Mouse (Mus musculus) olfactory bulb, adult 2 months (tissue): ENCODE data around the gene Aco1. TPM values are rescaled to one million over a fixed set of nuclear protein-coding genes. Genes with fewer than 3 reads are reported as not detected.

ENCODE experiments used
- H3K27ac ChIP-seq: fragments of 200-500 bp; 2 replicates; pipeline ENCODE4 v1.5.1; 2012; ENCODE audit warnings: low read depth, low read length; ENCODE audit not compliant: insufficient read depth
- H3K4me1 ChIP-seq: fragments of 200-500 bp; 2 replicates; pipeline ENCODE4 v1.6.1; 2012; ENCODE audit warnings: low read length; ENCODE audit not compliant: control insufficient read depth, insufficient read depth
- H3K4me3 ChIP-seq: fragments of 200-500 bp; 2 replicates; pipeline ENCODE4 v1.5.1; 2012; ENCODE audit warnings: mild to moderate bottlenecking, low read depth, low read length, moderate library complexity; ENCODE audit not compliant: insufficient read depth
- CTCF ChIP-seq: fragments of 200-500 bp; IDR thresholded peaks from 2 replicates; pipeline ENCODE4 v1.5.1; 2012; ENCODE audit warnings: low read depth, mild to moderate bottlenecking, low read length, moderate library complexity; ENCODE audit not compliant: insufficient read depth
- POLR2A ChIP-seq: fragments of 200-500 bp; IDR thresholded peaks from 2 replicates; pipeline ENCODE4 v1.6.1; 2012; ENCODE audit warnings: mild to moderate bottlenecking, low read depth, low read length, moderate library complexity; ENCODE audit not compliant: insufficient read depth
- WGBS: fragments of 180-500 bp; shearing (Covaris S2); methylation state at CpG from one replicate; pipeline ENCODE4 v1.1.7; 2018; 5-methylcytosine and 5-hydroxymethylcytosine counted together
- polyA plus RNA-seq: library from polyadenylated mRNA; stranded (reverse); fragments of >200 nt; gene quantifications from 2 replicates; pipeline ENCODE4 v1.2.4, GENCODE M21; 2012; ENCODE audit warnings: low replicate concordance; ENCODE audit not compliant: missing spikeins, insufficient read depth, insufficient read length

Gene Aco1
- polyA plus RNA-seq, 1 experiment: not detected

DNA sequence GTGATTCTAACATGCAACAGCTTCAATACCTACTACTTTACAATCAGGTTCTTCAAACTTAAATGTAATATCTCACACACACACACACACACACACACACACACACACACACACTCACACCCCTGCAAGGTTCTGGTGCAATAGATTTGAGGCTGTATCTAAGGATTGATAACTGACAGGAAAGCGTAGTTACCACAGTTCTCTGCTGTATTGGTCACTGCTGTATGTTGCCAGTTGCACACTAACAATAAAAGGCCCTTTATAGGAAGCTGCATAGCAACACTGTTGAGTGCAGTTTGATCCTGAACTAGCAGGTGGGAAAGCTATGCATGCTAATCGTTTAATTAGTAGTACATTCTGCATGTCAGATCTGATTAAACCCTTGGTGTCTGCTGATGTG is 52.5 kb downstream of the Aco1 start:
- 90% methylated on average over 2 of the region's 2 CpGs for WGBS
- TF ChIP-seq CTCF: no peak
- no peak for TF ChIP-seq POLR2A
- Histone ChIP-seq H3K4me1 (no peaks in the 10 kb centered on the region), H3K4me3 (no peak overlapping the region), H3K27ac (no peak overlapping the region)

DNA sequence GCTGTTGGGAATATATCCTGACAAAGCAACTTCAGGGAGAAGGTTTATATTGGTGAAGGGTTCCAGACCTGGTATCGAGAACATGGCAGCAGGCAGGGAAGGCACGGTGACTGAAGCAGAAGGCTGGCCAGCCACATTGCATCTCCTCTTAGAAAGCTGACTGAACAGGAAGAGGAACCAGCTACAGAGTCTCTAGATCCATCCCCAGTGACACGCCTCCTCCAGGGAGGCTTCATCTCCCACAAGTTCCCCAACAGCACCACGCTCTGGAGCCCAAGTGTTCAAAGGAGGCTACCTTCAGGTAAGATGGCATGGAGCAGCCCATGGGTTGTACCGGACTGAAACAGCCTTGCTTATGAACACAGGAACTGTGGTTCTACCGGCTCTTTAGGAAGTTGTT is 59.3 kb downstream of the Aco1 start:
- H3K27ac ChIP-seq: no peak overlapping the region
- no peaks in the 10 kb centered on the region for H3K4me1 ChIP-seq
- no peak overlapping the region for H3K4me3 ChIP-seq
- WGBS: 93% methylated on average over 6 of the region's 6 CpGs
- TF ChIP-seq POLR2A: no peak

DNA sequence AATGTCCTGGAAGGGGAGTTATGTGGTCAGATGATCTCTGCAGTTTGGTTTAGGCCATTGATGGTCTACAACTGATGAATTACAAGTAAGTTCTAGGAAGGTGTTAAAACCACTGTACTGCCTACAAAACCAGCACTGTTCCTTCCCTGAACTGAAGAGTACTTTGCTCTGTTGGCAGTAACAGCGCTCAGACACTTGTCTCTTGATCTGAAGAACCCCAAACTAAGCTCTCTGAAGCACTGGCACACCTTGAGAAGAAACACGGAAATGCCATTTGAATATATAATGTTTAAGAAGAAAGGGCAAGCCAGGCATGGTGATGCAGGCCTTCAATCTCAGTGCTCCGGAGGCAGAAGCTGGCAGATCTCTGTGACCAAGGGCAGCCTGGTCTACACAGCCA is 61.5 kb downstream of the Aco1 start:
- TF ChIP-seq CTCF (no peak), POLR2A (no peak)
- Histone ChIP-seq H3K4me3 (no peak overlapping the region), H3K4me1 (no peaks in the 10 kb centered on the region), H3K27ac (no peak overlapping the region)
- 89% methylated on average over 3 of the region's 3 CpGs for WGBS

DNA sequence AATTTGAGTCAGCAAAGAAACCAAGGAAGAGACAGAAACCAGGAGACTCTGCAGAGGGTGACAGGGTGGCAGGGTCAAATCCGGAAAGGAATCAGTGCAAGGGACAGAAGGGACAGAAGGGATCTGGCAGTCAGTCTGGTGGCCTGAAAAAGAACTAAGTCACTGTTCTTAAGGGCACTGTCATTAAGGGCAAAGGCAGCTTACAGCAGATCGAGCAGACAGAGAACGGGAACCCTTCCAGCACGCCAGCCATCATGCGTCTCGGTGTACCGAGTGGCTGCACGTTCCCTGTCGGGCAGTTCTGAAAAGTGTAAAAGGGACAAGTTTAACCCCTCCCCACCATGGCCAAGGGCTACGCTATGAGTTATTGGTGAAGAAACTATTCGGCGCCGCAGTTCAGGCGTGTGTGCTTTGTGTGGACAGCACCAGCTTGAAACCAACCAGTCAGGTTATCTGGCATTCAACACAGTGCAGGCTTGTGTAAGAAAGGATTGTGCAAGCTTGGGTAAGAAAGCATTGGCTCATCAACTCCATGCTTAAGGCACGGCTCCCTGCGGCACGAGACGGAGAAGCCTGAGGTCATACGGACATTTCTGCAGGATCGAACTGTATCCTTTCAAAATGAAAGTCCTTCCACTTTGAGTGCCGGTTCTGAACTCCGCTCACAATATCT is 62.5 kb downstream of the Aco1 start:
- 87% methylated on average over 22 of the region's 22 CpGs for WGBS
- Histone ChIP-seq H3K4me3 (no peak overlapping the region), H3K27ac (no peak overlapping the region), H3K4me1 (no peaks in the 10 kb centered on the region)
- TF ChIP-seq POLR2A: no peak
- no peak for TF ChIP-seq CTCF

- 17% methylated on average over 5 of the region's 5 CpGs for WGBS
- no peak overlapping the region for H3K27ac ChIP-seq
- H3K4me3 ChIP-seq: no peak overlapping the region
- no peaks in the 10 kb centered on the region for H3K4me1 ChIP-seq
- TF ChIP-seq POLR2A (no peak), CTCF (no peak)
Measured at GRCm38 (mm10) chr4:40207701-40208100, 64.8 kb downstream of the Aco1 start.

DNA sequence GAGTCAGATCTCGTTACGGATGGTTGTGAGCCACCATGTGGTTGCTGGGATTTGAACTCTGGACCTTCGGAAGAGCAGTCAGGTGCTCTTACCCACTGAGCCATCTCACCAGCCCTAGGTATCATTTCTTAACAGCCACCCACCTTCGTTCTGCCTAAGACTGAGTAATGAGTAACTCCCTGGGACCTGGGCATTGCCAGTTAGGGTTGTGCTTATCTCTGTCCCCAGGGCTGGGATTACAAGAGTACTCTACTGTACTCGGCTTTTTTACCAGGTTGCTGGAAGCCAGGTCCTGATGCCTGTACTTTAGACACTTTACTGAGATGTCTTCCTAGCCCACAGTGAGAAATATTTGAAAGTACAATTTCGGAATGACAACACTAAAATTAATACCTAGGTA is 69.3 kb downstream of the Aco1 start:
- H3K4me1 ChIP-seq: no peaks in the 10 kb centered on the region
- 91% methylated on average over 6 of the region's 6 CpGs for WGBS
- no peak overlapping the region for H3K27ac ChIP-seq
- H3K4me3 ChIP-seq: no peak overlapping the region
- TF ChIP-seq CTCF (no peak), POLR2A (no peak)

- Histone ChIP-seq H3K4me1 (peaks cover 4% of the 10 kb centered on the region; the same call in 1 of the 2 replicates), H3K4me3 (no peak overlapping the region), H3K27ac (no peak overlapping the region)
- WGBS: 57% methylated on average over 3 of the region's 3 CpGs
- TF ChIP-seq CTCF: no peak
- no peak for TF ChIP-seq POLR2A
Measured at GRCm38 (mm10) chr4:40217910-40218309, 75.0 kb downstream of the Aco1 start.

DNA sequence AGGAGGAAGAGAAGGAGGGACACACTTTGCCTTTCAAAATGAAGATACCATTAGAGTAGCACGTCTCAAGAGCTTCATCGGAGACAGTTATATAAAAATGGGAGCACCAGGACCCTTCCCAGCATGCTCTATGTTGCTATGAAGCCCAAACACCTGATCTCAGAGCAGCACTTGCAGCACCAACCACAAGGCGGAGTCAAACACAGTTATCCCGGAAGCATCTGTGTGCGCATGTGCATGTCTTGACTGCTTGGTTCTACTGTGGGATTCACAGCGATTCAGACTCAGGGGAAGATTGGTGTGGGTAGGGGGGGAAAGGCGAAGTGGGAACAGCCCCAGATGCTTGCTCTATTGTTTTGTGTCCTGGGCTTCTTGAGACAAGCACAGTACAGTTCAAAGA is 75.5 kb downstream of the Aco1 start:
- WGBS: 78% methylated on average over 7 of the region's 7 CpGs
- Histone ChIP-seq H3K4me1 (peaks cover 4% of the 10 kb centered on the region; the same call in 1 of the 2 replicates), H3K27ac (no peak overlapping the region), H3K4me3 (no peak overlapping the region)
- TF ChIP-seq CTCF (no peak), POLR2A (no peak)

- H3K4me3 ChIP-seq: no peak overlapping the region
- H3K27ac ChIP-seq: no peak overlapping the region
- no peak for TF ChIP-seq POLR2A
- TF ChIP-seq CTCF: no peak
- WGBS: 24% methylated on average over 12 of the region's 12 CpGs
- H3K4me1 ChIP-seq: peaks cover 4% of the 10 kb centered on the region; the same call in 1 of the 2 replicates
Measured at GRCm38 (mm10) chr4:40220437-40220836, 77.6 kb downstream of the Aco1 start.

DNA sequence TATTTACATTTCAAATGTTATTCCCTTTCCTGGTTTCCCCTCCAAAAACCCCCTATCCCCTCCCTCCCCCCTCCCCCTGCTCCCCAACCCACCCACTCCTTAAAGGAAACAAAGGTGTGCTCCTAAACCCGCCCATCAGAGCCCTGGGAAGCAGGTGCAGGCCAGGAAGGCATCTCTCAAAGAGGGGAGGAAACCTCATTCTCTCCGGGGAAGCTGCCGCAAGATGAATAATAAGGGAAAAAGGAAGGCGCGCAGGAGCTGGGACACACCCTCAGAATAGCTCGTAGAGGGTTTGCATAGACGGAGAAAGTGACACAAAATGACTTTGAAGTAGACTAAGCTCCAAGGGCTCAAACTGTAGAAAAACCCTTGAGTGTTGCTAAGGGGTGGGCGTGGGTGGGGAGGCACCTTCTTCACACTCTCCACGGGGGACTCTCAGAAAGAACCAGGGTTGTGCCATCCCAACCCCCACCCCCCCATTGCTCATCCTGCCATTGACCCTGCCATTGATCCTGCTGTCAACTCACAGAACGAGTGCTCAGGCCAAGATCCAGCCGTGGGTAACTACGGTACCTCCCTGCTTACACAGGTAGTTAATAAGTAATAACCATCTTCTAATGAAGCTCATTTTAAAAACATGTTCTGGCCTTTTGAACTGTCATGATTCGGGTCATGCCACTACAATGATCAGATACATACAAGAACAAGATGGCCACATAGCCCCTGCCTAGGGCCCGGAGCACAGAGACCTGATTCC is 78.3 kb downstream of the Aco1 start:
- Histone ChIP-seq H3K4me3 (no peak overlapping the region), H3K27ac (no peak overlapping the region), H3K4me1 (peaks cover 4% of the 10 kb centered on the region; the same call in 1 of the 2 replicates)
- WGBS: 45% methylated on average over 14 of the region's 14 CpGs
- TF ChIP-seq POLR2A: no peak
- no peak for TF ChIP-seq CTCF
